Mouse (Mus musculus) forebrain, embryonic 13.5 days (tissue): ENCODE data around the gene Pgp. TPM values are rescaled to one million over a fixed set of nuclear protein-coding genes. Genes with fewer than 3 reads are reported as not detected.
A peak's percentile ranks its signal among the peaks of the same experiment; 100 is the strongest.

Experiments
- ATAC-seq: fragments of 200-750 bp; cut with Nextera tagmentation; 2 replicates; pipeline ENCODE4 v1.8.0; 2017
- H3K27ac ChIP-seq: fragments of 300-500 bp; sonication (generic); 2 replicates; pipeline ENCODE4 v1.5.1; 2015; ENCODE audit warnings: inconsistent platforms, mild to moderate bottlenecking, moderate library complexity
- H3K27me3 ChIP-seq: fragments of 300-500 bp; sonication (generic); 2 replicates; pipeline ENCODE4 v1.6.1; 2015; ENCODE audit warnings: mild to moderate bottlenecking, inconsistent platforms
- H3K36me3 ChIP-seq: fragments of 300-500 bp; sonication (generic); 2 replicates; pipeline ENCODE4 v1.6.1; 2015; ENCODE audit warnings: mild to moderate bottlenecking, inconsistent platforms; ENCODE audit not compliant: poor library complexity, severe bottlenecking
- H3K4me1 ChIP-seq: fragments of 300-500 bp; sonication (generic); 2 replicates; pipeline ENCODE4 v1.6.1; 2015; ENCODE audit warnings: inconsistent platforms
- H3K4me2 ChIP-seq: fragments of 300-500 bp; sonication (generic); 2 replicates; pipeline ENCODE4 v1.6.1; 2015; ENCODE audit warnings: inconsistent platforms, mild to moderate bottlenecking, moderate library complexity
- H3K4me3 ChIP-seq: fragments of 300-500 bp; sonication (generic); 2 replicates; pipeline ENCODE4 v1.5.1; 2015; ENCODE audit warnings: mild to moderate bottlenecking, inconsistent platforms
- H3K9ac ChIP-seq: fragments of 300-500 bp; sonication (generic); 2 replicates; pipeline ENCODE4 v1.6.1; 2015; ENCODE audit warnings: mild to moderate bottlenecking, inconsistent platforms
- H3K9me3 ChIP-seq: fragments of 300-500 bp; sonication (generic); replicated peaks from 2 replicates; pipeline ENCODE4 v1.6.1; 2016; ENCODE audit warnings: inconsistent platforms
- WGBS: fragments of 180-500 bp; shearing (Covaris S2); methylation state at CpG from one replicate; pipeline ENCODE4 v1.1.7; 2015; 5-methylcytosine and 5-hydroxymethylcytosine counted together
- polyA plus RNA-seq: library from polyadenylated mRNA; unstranded; fragments of >200 nt; fragmentation: Nextera tagmentation; extraction: Ambion mirVana; gene quantifications from 2 replicates; pipeline ENCODE4 v1.2.1, GENCODE M21; 2015

The Pgp gene
- polyA plus RNA-seq, 1 experiment from 2014 or later: 52.3 TPM

- 48% methylated on average over 11 of the region's 11 CpGs for WGBS
- Histone ChIP-seq H3K9me3 (no peaks in the 10 kb centered on the region), H3K36me3 (peaks cover 47% of the 10 kb centered on the region), H3K27ac (no peak overlapping the region; the same call in 1 of the 2 replicates), H3K4me1 (peaks cover 15% of the 10 kb centered on the region), H3K4me3 (peak overlapping the region; percentile 79), H3K9ac (peak overlapping the region; percentile 85), H3K4me2 (peak overlapping the region; percentile 65), H3K27me3 (no peaks in the 10 kb centered on the region)
- ATAC-seq: peak; percentile 33; the same call in 1 of the 2 replicates
Measured at GRCm38 (mm10) chr17:24477985-24478600, 7.9 kb downstream of the Pgp start.

GRCm38 (mm10) chr17:24478663-24479380 lies 8.6 kb downstream of the Pgp start, which contains the start of gene Mlst8:
Gene Mlst8 (minus strand): TSS chr17:24479078.
- peak within 1 kb of the TSS; percentile 65 for H3K4me2 ChIP-seq
- ATAC-seq: peak; percentile 95

GRCm38 (mm10) chr17:24479431-24479830 lies 9.2 kb downstream of the Pgp start:
- Histone ChIP-seq H3K4me2 (peak overlapping the region; percentile 65), H3K27ac (no peak overlapping the region; the same call in 1 of the 2 replicates), H3K4me3 (peak overlapping the region; percentile 79), H3K9me3 (no peaks in the 10 kb centered on the region), H3K9ac (no peak overlapping the region), H3K4me1 (peaks cover 14% of the 10 kb centered on the region), H3K27me3 (no peaks in the 10 kb centered on the region), H3K36me3 (peaks cover 34% of the 10 kb centered on the region)
- WGBS: 19% methylated on average over 1 of the region's 1 CpGs
- no peak for ATAC-seq

More at GRCm38 (mm10) chr17:24478663-24479380, 8.6 kb downstream of the Pgp start, which contains the start of gene Mlst8:
- Histone ChIP-seq H3K9me3 (no peaks in the 10 kb centered on the region), H3K4me1 (peaks cover 14% of the 10 kb centered on the region), H3K27ac (peak within 1 kb of the TSS; percentile 96), H3K36me3 (peaks cover 40% of the 10 kb centered on the region), H3K27me3 (no peaks in the 10 kb centered on the region), H3K9ac (peak within 1 kb of the TSS; percentile 85), H3K4me3 (peak within 1 kb of the TSS; percentile 79)
- WGBS: 0% methylated on average over 45 of the region's 48 CpGs

- Histone ChIP-seq H3K36me3 (peaks cover 25% of the 10 kb centered on the region), H3K9me3 (no peaks in the 10 kb centered on the region), H3K27ac (no peak overlapping the region), H3K9ac (peak overlapping the region; percentile 13; the same call in 1 of the 2 replicates), H3K4me3 (no peak overlapping the region), H3K27me3 (no peaks in the 10 kb centered on the region), H3K4me1 (peaks cover 16% of the 10 kb centered on the region), H3K4me2 (no peak overlapping the region)
- 36% methylated on average over 3 of the region's 3 CpGs for WGBS
- no peak for ATAC-seq
Measured at GRCm38 (mm10) chr17:24480201-24480826, 10.1 kb downstream of the Pgp start.

GRCm38 (mm10) chr17:24481027-24481815 lies 11.0 kb downstream of the Pgp start:
- 95% methylated on average over 20 of the region's 20 CpGs for WGBS
- H3K4me3 ChIP-seq: no peak overlapping the region
- ATAC-seq: no peak
- peaks cover 16% of the 10 kb centered on the region for H3K36me3 ChIP-seq
- H3K4me1 ChIP-seq: peaks cover 22% of the 10 kb centered on the region
- no peak overlapping the region for H3K27ac ChIP-seq
- no peak overlapping the region for H3K9ac ChIP-seq
- H3K9me3 ChIP-seq: no peaks in the 10 kb centered on the region
- H3K27me3 ChIP-seq: no peaks in the 10 kb centered on the region
- no peak overlapping the region for H3K4me2 ChIP-seq

GRCm38 (mm10) chr17:24483495-24483894 lies 13.3 kb downstream of the Pgp start:
- 95% methylated on average over 3 of the region's 3 CpGs for WGBS
- Histone ChIP-seq H3K9me3 (no peaks in the 10 kb centered on the region), H3K4me1 (peaks cover 19% of the 10 kb centered on the region), H3K27ac (no peak overlapping the region), H3K4me2 (no peak overlapping the region), H3K36me3 (no peaks in the 10 kb centered on the region), H3K9ac (no peak overlapping the region), H3K27me3 (no peaks in the 10 kb centered on the region), H3K4me3 (no peak overlapping the region)
- no peak for ATAC-seq

- no peak overlapping the region for H3K4me2 ChIP-seq
- no peaks in the 10 kb centered on the region for H3K36me3 ChIP-seq
- H3K4me1 ChIP-seq: peaks cover 30% of the 10 kb centered on the region
- ATAC-seq: peak; percentile 9; the same call in 1 of the 2 replicates
- peak overlapping the region; percentile 41 for H3K27ac ChIP-seq
- peak overlapping the region; percentile 38 for H3K9ac ChIP-seq
- H3K4me3 ChIP-seq: no peak overlapping the region
- WGBS: 44% methylated on average over 10 of the region's 11 CpGs
- no peaks in the 10 kb centered on the region for H3K9me3 ChIP-seq
- no peaks in the 10 kb centered on the region for H3K27me3 ChIP-seq
Measured at GRCm38 (mm10) chr17:24485090-24485860, 15.1 kb downstream of the Pgp start.

- Histone ChIP-seq H3K9me3 (no peaks in the 10 kb centered on the region), H3K27ac (peak within 1 kb of the TSS; percentile 91), H3K36me3 (no peaks in the 10 kb centered on the region), H3K4me1 (peaks cover 36% of the 10 kb centered on the region), H3K4me2 (peak within 1 kb of the TSS; percentile 85), H3K9ac (peak within 1 kb of the TSS; percentile 93), H3K4me3 (peak within 1 kb of the TSS; percentile 92), H3K27me3 (no peaks in the 10 kb centered on the region)
- WGBS: under 1% methylated on average over 21 of the region's 45 CpGs
- peak; percentile 63 for ATAC-seq
Measured at GRCm38 (mm10) chr17:24488186-24488661, 18.0 kb downstream of the Pgp start, which contains the start of gene Caskin1. Gene Caskin1 (plus strand): TSS chr17:24488601.

- WGBS: under 1% methylated on average over 60 of the region's 81 CpGs
- Histone ChIP-seq H3K9me3 (no peaks in the 10 kb centered on the region), H3K27me3 (no peaks in the 10 kb centered on the region), H3K27ac (peak overlapping the region; percentile 91), H3K4me1 (peaks cover 36% of the 10 kb centered on the region), H3K36me3 (no peaks in the 10 kb centered on the region), H3K9ac (peak overlapping the region; percentile 93), H3K4me2 (peak overlapping the region; percentile 85), H3K4me3 (peak overlapping the region; percentile 92)
- peak; percentile 71 for ATAC-seq
Measured at GRCm38 (mm10) chr17:24488662-24489264, 18.6 kb downstream of the Pgp start.

- Histone ChIP-seq H3K27me3 (no peaks in the 10 kb centered on the region), H3K4me2 (peak overlapping the region; percentile 85), H3K36me3 (no peaks in the 10 kb centered on the region), H3K4me1 (peaks cover 36% of the 10 kb centered on the region), H3K27ac (peak overlapping the region; percentile 91), H3K9me3 (no peaks in the 10 kb centered on the region), H3K9ac (peak overlapping the region; percentile 93), H3K4me3 (peak overlapping the region; percentile 92)
- 20% methylated on average over 19 of the region's 19 CpGs for WGBS
- ATAC-seq: peak; percentile 25
Measured at GRCm38 (mm10) chr17:24489265-24490030, 19.3 kb downstream of the Pgp start.
